Mouse (Mus musculus) mouse embryonic stem cell (cell line): Measurements from ENCODE around the gene Odf3.

Experiments
- in situ Hi-C, 2 experiments: fragments of 300-500 bp; cut with MboI; formaldehyde crosslinking; loops; 1 replicate in 1 of 2; 3 replicates in 1 of 2; pipeline ENCODE4 v1.14.3; 2019 to 2020; ENCODE audit warnings: low sequenced_read_pairs in 2 of 2, low pct_unique_long_range_greater_than_20kb in 1 of 2, mixed read lengths in 1 of 2; ENCODE audit not compliant: unreplicated experiment in 1 of 2

Odf3 gene

DNA sequence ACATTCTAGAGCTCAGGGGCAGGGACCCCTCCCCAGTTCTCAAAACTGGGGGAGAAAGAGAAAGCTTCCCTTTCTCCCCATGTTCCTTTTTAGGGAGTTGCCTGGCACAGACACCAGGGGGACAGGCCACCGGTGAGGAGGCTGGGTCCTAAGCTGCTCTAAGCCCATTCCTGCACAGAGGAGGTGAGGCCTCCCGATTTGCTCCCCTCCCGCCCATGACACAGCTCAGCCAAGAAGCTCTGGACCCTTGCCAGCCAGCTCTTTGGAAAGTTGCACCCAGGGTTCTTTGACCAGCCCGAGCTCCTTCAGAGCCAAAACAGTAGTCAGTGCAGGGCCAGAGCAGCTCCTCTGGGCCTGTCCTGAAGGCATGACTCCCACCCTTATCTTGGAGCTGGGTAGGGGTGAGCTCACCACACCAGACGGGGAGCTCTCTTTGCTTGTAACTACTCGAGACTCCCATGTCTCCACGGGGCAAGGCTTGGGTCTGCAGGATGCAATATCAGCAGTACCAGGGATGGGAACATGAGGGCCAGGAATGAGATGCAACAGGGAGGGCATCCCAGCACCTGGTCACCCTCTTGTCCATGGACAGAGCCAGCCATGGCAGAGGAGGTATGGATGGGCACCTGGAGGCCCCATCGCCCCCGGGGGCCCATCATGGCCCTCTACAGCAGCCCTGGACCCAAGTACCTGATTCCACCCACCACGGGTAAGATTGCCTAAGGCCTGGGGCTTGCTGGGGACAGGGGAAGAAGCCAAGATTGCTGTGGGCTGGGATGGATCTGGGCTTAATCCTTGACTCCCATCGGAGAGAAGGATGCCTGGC, at the start of gene Odf3:
TSS of gene Odf3 (plus strand) at position 51 of the 826 bp plus-strand sequence.
- in situ Hi-C loops = loop anchor here (5.0 to 10.0 kb wide), 4 partner anchors 49 to 327 kb away; partner anchors contain the start of gene Rnh1 (in 2 of the 2)

DNA sequence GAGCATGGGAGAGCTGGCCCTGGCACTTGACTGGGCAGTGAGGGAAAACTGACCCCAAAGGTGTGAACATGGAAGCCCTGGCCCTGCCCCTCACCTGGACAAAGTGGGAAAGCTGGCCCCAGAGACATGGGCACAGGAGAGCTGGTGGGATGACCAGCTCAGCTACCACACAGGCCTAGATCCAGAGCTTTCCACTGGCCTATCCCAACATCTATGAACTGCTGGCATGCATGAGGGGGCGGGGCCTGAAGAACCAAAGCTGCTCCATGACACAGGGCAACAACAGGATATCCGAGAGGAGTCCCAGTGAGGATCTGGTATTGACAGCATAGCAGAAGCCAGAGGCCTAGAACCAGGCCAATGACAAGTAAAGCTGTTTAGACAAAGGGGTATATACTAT, 49.4 kb upstream of the Odf3 start:
- in situ Hi-C loops = loop anchor here in 1 of 2 experiments (10.0 kb wide), 1 partner anchor 603 kb away; no protein-coding TSS in a partner anchor

DNA sequence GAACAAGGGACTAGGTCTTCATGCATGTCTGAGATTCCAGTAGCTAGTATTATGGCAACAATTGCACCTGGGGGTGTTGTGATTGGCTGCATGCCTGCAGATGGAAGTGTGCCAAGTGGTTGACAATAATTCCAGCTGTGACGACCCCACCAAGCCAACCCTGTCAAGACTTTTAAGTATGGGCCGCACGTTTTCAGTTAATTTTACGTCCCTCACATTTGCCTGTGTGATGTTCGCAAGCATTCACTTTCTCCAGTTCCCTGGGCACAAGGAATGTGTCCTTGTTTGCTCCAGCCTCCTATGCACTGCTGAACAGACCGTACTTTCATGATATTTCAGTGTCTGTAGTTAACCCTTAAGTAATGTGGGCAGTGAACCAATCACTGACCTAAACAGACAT, 45.0 kb upstream of the Odf3 start:
- in situ Hi-C loops = no loop called here

- in situ Hi-C loops = no loop called here
Measured at GRCm38 (mm10) chr7:140805704-140806103, 41.9 kb upstream of the Odf3 start.

GRCm38 (mm10) chr7:140810496-140810895, 37.1 kb upstream of the Odf3 start:
- in situ Hi-C loops = no loop called here

DNA sequence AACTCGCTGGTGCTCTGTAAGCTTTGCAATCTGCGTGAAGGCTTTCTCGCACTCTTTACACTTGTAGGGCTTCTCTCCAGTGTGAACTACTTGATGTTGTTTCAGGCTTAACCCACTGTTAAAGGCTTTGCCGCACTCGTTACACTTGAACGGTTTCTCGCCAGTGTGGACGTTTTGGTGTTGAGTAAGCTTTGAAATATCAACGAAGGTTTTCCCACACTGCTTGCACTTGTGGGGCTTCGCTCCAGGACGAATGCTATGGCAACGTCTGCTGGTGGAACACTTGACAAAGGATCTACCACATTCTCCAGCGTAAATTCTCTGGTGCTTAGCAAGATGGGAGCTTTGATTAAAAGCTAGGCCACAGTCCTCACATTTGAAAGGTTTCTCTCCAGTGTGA, 35.9 kb upstream of the Odf3 start:
- in situ Hi-C loops = no loop called here

- in situ Hi-C loops = no loop called here
Measured at GRCm38 (mm10) chr7:140812850-140813249, 34.8 kb upstream of the Odf3 start.

DNA sequence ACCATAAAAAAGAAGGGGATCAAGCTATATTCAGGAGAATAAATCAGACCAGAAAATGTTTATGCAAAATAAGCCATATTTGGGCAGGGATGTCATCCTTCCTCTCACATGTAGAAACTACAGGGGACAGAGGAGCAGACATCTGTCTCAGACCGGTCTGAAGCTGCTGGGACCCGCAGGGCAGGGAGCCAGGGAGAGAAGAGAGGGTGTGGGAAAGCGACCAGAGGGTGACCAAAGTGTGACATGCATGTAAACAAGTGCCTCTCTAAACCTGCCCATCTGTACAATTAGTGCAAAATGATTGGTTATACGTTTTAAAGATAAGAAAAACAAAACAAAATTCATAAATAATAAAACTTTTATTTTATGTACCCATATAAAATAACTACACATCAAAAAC, 27.4 kb upstream of the Odf3 start:
- in situ Hi-C loops = no loop called here

GRCm38 (mm10) chr7:140821305-140821652, 26.3 kb upstream of the Odf3 start:
- in situ Hi-C loops = no loop called here

- in situ Hi-C loops = no loop called here
Measured at GRCm38 (mm10) chr7:140821653-140822329, 25.8 kb upstream of the Odf3 start, which contains the start of gene Zfp941. Zfp941 (minus strand) TSS chr7:140822178.

GRCm38 (mm10) chr7:140822731-140823130, 24.9 kb upstream of the Odf3 start:
- in situ Hi-C loops = no loop called here

DNA sequence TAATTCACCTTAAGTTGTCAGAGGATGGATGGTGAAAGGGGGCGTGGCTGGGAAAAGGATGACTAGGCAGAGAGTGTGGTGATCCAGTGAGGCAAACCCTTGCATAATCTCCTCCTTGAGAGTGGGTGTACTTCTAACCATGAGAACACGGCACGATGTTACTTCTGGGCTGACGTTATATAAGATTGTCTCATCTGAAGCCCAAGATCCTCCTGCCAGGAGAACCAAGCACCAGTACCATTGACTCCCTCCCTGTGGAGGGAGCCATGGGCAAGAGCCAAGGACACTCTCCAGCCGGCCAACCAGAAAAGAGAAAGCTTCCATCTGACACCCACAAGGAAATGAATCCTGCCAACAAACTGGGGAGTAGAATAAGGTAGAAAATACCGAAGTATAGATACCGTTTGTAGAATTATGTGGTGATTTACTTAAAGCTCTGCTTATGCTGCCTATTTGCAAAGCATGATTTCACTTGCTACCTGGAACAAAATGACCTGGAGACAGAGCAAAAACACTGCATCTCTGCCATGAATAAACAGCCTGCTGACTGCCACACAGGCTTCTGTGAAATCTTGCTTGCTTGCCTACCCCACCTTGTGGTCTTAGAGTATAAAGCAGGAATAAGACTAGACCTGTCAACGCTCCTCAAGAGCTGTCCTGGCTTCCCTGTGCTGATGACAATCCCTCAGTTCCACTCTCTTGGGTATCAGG, 19.3 kb upstream of the Odf3 start:
- in situ Hi-C loops = no loop called here

DNA sequence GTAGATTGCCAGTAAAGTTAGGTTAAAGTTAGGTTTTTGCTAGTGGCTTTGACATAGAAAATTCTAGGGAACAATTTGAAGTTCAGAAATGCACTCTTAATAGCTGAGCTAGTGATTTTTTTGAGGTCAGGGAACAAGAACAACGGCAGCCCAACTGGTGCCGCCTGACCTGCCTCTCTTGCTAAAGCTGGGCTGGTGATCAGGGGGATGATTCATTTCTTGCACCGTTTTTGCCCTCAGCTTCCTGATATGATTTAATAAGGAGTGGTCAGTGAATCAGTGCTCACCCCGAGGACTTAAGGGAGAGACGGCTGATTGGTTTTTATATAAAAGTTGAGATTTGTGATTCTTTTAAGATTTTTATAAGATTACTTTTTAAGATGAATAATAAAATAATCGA, 16.2 kb upstream of the Odf3 start:
- in situ Hi-C loops = no loop called here

DNA sequence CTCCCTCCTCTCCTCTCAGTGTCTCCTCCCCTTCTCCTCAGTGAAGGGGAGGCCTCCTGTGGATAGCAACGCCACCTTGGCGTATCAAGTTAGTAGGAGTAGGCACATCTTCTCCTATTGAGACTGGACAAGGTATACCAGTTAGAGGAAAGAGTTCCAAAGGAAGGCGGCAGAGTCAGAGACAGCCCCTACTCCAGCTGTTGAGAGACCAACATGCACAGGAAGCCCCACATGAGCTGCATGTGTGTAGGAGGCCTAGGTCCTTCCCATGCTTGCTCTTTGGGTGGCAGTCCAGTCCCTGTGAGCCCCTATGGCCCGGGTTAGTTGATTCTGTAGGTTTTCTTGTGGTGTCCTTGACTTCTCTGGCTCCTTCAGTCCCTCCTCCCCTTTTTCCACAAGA, 14.3 kb upstream of the Odf3 start:
- in situ Hi-C loops = no loop called here

DNA sequence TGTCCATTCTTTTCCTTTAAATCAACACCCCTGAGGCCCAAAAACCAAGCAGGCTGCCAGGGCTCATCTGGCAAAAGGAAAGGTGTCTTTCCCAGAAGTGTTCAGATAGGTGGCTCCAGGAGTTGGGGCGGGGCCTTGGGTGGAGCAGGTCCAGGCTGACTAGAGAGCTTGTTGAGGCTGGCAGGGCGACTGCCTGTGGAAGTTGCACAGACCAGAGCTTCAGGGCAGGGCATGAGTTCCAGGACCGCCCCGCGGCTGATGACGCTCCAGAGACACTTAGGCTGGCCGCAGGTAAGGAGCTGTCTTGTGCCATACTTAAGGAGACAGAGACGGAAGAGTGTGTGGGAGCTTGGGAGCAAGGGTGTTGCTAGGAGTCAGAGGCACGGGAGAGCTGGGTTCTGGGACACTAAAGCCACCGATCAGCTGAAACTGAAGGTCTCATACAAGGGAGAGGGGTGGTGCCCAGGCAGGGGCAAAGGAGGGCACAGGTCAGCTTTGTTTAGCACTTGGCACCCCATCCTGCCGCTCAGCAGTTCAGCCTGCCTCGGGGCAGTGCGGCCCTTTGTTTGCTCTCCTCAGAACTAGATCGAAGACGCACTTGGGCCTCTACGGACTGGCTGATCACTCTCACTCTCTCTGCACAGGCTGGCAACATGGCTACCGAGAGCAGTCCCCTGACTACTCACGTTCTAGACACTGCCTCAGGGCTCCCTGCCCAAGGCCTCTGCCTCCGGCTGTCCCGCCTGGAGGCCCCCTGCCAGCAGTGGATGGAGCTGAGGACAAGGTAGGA, 12.4 kb upstream of the Odf3 start, which contains the start of gene Urah:
TSS of gene Urah (plus strand) at position 51 of the 790 bp plus-strand sequence.
- in situ Hi-C loops = no loop called here

DNA sequence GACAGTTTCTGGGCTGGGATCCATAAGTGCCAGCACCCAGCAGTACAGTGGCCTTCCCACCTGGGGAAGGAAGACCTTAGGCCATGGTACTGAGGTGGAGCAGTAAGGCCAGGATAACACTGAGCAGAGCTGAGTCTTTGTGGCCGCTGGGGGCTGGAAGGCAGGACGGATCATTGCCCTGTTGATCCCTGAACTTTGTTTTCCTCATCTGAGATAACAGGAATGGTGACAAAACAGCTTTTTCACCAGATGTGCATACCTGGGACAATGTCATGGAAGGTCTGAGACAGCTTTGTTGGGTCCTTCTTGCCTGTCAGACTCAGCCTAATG, 11.9 kb upstream of the Odf3 start:
- in situ Hi-C loops = no loop called here

DNA sequence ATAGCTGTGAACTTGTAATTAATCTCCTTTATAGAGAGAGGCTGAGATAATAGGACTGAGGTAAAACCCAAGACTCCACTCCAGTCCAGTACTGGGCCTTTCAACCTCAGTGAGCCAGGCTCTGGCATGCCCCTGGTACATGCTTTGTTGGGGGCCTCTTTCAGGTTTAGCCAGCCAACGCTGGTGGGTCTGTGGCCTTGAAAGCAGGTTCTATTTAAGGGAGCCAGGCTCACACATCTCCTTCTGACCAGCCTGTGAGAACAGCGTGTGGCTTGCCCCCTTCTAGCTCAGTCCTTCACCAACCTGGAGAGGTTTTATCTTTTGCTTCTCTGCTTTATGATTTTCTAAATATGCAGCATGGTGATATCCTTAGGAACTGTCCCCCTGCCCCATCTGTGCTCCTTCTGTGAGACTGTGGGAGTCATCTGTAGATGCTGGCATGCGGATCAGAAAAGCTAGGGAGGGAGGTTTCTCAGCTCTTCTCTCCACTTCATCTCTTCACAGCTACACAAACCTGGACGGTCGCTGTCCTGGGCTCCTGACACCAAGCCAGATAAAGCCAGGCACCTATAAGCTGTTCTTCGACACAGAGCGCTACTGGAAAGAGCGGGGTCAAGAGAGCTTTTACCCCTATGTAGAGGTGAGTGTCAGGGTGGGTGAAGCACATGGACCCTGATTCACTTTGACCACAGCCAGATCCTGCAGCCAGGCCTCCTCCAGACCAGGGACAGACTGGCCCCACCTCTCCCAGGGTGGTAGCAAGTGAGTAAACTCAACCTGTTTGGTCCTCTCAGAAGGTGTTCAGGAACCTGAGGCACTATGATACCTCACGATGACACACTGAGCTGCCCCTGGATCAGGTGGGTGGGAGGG, 11.1 kb upstream of the Odf3 start:
- in situ Hi-C loops = no loop called here

DNA sequence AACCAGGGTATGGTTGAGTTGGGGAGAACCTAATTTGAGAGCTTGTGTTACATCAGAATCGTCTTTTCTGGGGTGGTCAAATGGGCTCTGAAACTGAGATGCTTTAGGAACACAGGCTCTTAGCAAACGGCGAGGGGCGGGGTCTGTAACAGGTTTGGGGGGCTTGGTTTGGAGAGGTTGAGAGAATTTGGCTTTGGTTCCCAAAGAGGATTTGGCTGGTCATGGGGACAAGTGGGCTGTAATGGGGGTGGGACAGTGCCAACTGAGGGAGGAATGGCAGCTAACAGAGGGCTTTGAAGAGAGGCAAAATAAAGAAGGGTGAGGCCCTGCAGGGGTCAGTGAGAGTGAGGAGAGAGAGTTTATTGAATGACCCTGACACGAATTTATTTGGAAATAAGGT, 8.0 kb upstream of the Odf3 start:
- in situ Hi-C loops = no loop called here
